Mouse (Mus musculus) E14TG2a.4 (cell line): ENCODE results near the gene Fgb.

Experiments used
- CTCF ChIP-seq: conservative IDR thresholded peaks from 2 replicates; pipeline ENCODE4 v1.5.1; 2014; ENCODE audit warnings: low read length
- NANOG ChIP-seq: IDR thresholded peaks from 2 replicates; pipeline ENCODE4 v1.6.1; 2014; ENCODE audit warnings: borderline replicate concordance, low read length, mixed read lengths
- POU5F1 ChIP-seq: IDR thresholded peaks from 2 replicates; pipeline ENCODE4 v1.6.1; 2014; ENCODE audit warnings: low read length, borderline replicate concordance

- TF ChIP-seq NANOG = no peak
- TF ChIP-seq CTCF = no peak
- no peak for TF ChIP-seq POU5F1
Observed at GRCm38 (mm10) chr3:82992956-82993355, 56.7 kb downstream of the Fgb start.
